Mouse (Mus musculus) left cerebral cortex, adult 2 months (tissue): ENCODE results near the gene Cdc42bpa. TPM values are rescaled to one million over a fixed set of nuclear protein-coding genes. Genes with fewer than 3 reads are reported as not detected.

Source experiments
- DNase-seq, 2 experiments: peaks; one replicate each; pipeline ENCODE4 v3.0.0; 2021 to 2022; ENCODE audit warnings: low spot score in 2 of 2, mixed read lengths in 1 of 2; ENCODE audit errors: extremely low spot score in 1 of 2
- H3K27ac ChIP-seq: fragments of 200-600 bp; 2 replicates; pipeline ENCODE4 v1.8.1; 2022
- H3K4me3 ChIP-seq: fragments of 200-600 bp; 2 replicates; pipeline ENCODE4 v1.8.1; 2022
- CTCF ChIP-seq: fragments of 200-600 bp; IDR thresholded peaks from 2 replicates; pipeline ENCODE4 v1.8.1; 2022; ENCODE audit warnings: antibody characterized with exemption, mild to moderate bottlenecking, moderate library complexity
- intact Hi-C: fragments of 180-260 bp; cut with DNase I; formaldehyde crosslinking; loops from one replicate; pipeline ENCODE4 v1.15.1; 2025
- total RNA-seq, 2 experiments: library from RNA; stranded (reverse); gene quantifications; 2 replicates each; pipeline ENCODE4 v1.2.3; 2021

The Cdc42bpa gene
- total RNA-seq, 2 experiments from 2014 or later = 261 TPM

- no peak for DNase-seq
- Histone ChIP-seq H3K27ac (no peak within 1 kb of the TSS), H3K4me3 (no peak within 1 kb of the TSS)
- intact Hi-C loops = no loop called here
- no peak for TF ChIP-seq CTCF
Measured at GRCm38 (mm10) chr1:180198959-180199714, 238.9 kb downstream of the Cdc42bpa start, which contains the start of gene Coq8a. TSS of gene Coq8a (minus strand) at chr1:180199602.

GRCm38 (mm10) chr1:180199715-180200050, 239.4 kb downstream of the Cdc42bpa start:
- no peak for TF ChIP-seq CTCF
- Histone ChIP-seq H3K27ac (no peak overlapping the region), H3K4me3 (no peak overlapping the region)
- intact Hi-C loops = no loop called here
- no peak for DNase-seq

DNA sequence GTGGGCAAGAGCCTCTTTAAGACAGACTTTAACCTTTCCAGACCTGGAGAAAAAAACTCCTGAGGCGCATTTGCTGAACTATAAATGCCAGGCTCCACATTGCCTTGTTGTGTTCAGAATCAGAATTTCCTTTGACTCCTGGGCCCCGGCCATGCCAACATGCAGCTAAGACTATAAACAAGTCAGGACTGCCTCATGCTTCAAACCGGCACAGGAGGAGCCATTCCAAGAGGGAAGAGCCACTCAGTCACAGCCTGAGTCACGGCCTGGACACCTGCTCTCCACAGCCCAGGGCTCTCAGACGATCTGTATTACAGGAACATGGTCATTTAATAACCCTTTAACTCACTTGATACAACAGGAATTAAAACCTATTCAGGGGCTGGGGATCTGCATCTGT, 240.4 kb downstream of the Cdc42bpa start:
- intact Hi-C loops = no loop called here
- no peak for DNase-seq
- Histone ChIP-seq H3K27ac (no peak overlapping the region), H3K4me3 (no peak overlapping the region)
- TF ChIP-seq CTCF = no peak

DNA sequence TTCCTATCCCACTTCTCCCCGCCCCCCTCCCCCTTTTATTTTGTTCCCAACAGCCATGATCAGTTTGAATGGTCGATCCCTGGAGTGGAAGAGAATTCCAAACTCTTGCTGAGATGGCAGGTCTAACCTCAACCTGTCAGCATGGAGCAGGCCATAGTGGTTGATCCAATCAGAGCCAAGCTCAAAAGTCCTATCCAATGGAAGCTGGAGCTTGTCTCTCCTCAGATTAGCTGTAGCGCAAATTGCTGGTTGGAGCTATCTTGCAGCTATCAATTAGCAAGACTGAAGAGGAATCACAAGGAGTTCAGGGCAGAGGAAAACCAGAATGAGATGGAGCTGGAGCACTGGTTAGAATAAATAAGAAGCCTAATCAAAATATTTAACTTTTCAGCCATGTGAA, 248.1 kb downstream of the Cdc42bpa start:
- H3K27ac ChIP-seq = no peak overlapping the region
- no peak for DNase-seq
- intact Hi-C loops = no loop called here
- TF ChIP-seq CTCF = no peak
- H3K4me3 ChIP-seq = no peak overlapping the region

GRCm38 (mm10) chr1:180210031-180210432, 249.8 kb downstream of the Cdc42bpa start:
- DNase-seq = no peak
- Histone ChIP-seq H3K27ac (no peak overlapping the region), H3K4me3 (no peak overlapping the region)
- intact Hi-C loops = no loop called here
- no peak for TF ChIP-seq CTCF

GRCm38 (mm10) chr1:180210781-180211271, 250.6 kb downstream of the Cdc42bpa start:
- Histone ChIP-seq H3K4me3 (no peak overlapping the region), H3K27ac (no peak overlapping the region)
- intact Hi-C loops = no loop called here
- no peak for DNase-seq
- TF ChIP-seq CTCF = no peak

- Histone ChIP-seq H3K27ac (no peak overlapping the region), H3K4me3 (no peak overlapping the region)
- no peak for DNase-seq
- intact Hi-C loops = no loop called here
- TF ChIP-seq CTCF = no peak
Measured at GRCm38 (mm10) chr1:180212911-180213310, 252.6 kb downstream of the Cdc42bpa start.

DNA sequence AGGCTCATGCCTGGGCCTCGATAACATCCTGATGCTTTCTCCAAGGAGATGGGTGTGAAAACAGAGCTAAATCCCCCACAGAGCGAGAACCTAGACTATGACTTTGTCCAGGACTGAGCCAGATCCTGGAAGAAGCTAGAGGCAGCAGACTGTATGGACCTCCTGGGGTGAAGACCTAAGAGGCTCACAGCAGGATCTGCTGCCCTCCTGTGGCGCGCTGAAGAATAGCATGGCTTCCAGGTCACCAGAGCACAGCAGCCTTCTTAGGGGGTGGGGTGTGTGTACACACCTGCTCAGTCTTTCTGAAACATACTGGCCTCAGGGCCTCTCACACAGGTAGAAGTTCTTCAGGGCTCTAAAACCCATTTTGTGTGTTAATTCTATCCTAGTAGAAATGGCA, 254.8 kb downstream of the Cdc42bpa start:
- Histone ChIP-seq H3K4me3 (no peak overlapping the region), H3K27ac (no peak overlapping the region)
- TF ChIP-seq CTCF = peak; percentile 98
- intact Hi-C loops = loop anchor here (1.0 to 2.0 kb wide), 2 partner anchors 40 to 362 kb away; no protein-coding TSS in a partner anchor
- peak; percentile 62 to 63 for DNase-seq

Other genes starting within 250 kb of the Cdc42bpa start
- gene Kif28, start 215.2 kb upstream of the Cdc42bpa start, total RNA-seq = under 1 TPM in 1 of 2 experiments, not detected in 1; 0.23 TPM
- under 1 TPM in 1 of 2 experiments, not detected in 1; 0.26 TPM for gene Gm10518, start 157.1 kb upstream of the Cdc42bpa start, total RNA-seq
- 10 to 100 TPM; 36.1 to 37.3 TPM for gene Ahctf1, start 156.8 kb upstream of the Cdc42bpa start, total RNA-seq
- gene Coq8a, start 239.1 kb downstream of the Cdc42bpa start, total RNA-seq = 10 to 100 TPM; 44.0 to 50.0 TPM